Mouse (Mus musculus) stomach, embryonic 15.5 days (tissue): ENCODE measurements at regions not wholly inside any gene's neighbourhood (a gene's known extent, or its start where the extent isn't known, plus 50 kb on each side); places are given as distances from the start of the nearest gene placed in this dataset.
"Not testable (repeated sequence)": the region's sequence is repeated elsewhere in the genome, so short reads cannot be mapped to it uniquely, and the experiment has no call there.

Source experiments
- ATAC-seq: fragments of 200-750 bp; cut with Nextera tagmentation; 2 replicates; pipeline ENCODE4 v1.8.0; 2017; ENCODE audit warnings: low read depth, moderate number of reproducible peaks, moderate TSS enrichment; ENCODE audit not compliant: insufficient read depth, low FRiP score
- H3K27ac ChIP-seq: fragments of 300-500 bp; sonication (generic); 2 replicates; pipeline ENCODE4 v1.5.1; 2015; ENCODE audit warnings: mild to moderate bottlenecking, inconsistent platforms
- H3K27me3 ChIP-seq: fragments of 300-500 bp; sonication (generic); replicated peaks from 2 replicates; pipeline ENCODE4 v1.6.1; 2015; ENCODE audit warnings: inconsistent platforms
- H3K36me3 ChIP-seq: fragments of 300-500 bp; sonication (generic); 2 replicates; pipeline ENCODE4 v1.6.1; 2015; ENCODE audit warnings: inconsistent platforms
- H3K4me1 ChIP-seq: fragments of 300-500 bp; sonication (generic); 2 replicates; pipeline ENCODE4 v1.6.1; 2015; ENCODE audit warnings: inconsistent platforms
- H3K4me2 ChIP-seq: fragments of 300-500 bp; sonication (generic); 2 replicates; pipeline ENCODE4 v1.6.1; 2015; ENCODE audit warnings: mild to moderate bottlenecking, inconsistent platforms
- H3K4me3 ChIP-seq: fragments of 300-500 bp; sonication (generic); replicated peaks from 2 replicates; pipeline ENCODE4 v1.5.1; 2015; ENCODE audit warnings: inconsistent platforms
- H3K9ac ChIP-seq: fragments of 300-500 bp; sonication (generic); 2 replicates; pipeline ENCODE4 v1.6.1; 2015; ENCODE audit warnings: inconsistent platforms
- H3K9me3 ChIP-seq: fragments of 300-500 bp; sonication (generic); 2 replicates; pipeline ENCODE4 v1.6.1; 2016; ENCODE audit warnings: inconsistent platforms
- WGBS: fragments of 180-500 bp; shearing (Covaris S2); methylation state at CpG from one replicate; pipeline ENCODE4 v1.1.7; 2015; 5-methylcytosine and 5-hydroxymethylcytosine counted together

DNA sequence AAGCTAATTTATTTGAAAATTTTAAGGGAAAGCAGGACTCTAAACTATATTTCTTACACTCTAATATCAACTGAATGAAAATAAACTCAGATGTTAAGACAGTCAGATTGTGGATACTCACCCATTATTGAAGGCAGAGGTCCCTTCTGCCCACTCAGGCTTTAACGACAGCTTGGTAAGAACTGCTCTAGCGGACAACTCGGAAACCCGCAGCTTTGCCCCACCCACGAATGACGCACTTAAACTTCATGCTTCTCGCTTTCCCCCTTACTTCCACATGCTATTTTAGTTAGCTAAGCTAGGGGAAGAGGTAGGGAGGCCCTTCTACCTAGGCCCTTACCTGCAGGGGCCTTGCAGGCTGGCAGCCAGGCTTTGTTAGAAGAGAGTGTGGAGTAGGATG, 50.8 kb upstream of the Elmo1 start:
- no peak overlapping the region for H3K4me3 ChIP-seq
- H3K9me3 ChIP-seq, result no peaks in the 10 kb centered on the region
- H3K4me1 ChIP-seq, result no peaks in the 10 kb centered on the region
- no peaks in the 10 kb centered on the region for H3K27me3 ChIP-seq
- 93% methylated on average over 7 of the region's 7 CpGs for WGBS
- H3K36me3 ChIP-seq, result no peaks in the 10 kb centered on the region
- no peak overlapping the region for H3K9ac ChIP-seq
- ATAC-seq, result no peak
- no peak overlapping the region for H3K27ac ChIP-seq
- no peak overlapping the region for H3K4me2 ChIP-seq

DNA sequence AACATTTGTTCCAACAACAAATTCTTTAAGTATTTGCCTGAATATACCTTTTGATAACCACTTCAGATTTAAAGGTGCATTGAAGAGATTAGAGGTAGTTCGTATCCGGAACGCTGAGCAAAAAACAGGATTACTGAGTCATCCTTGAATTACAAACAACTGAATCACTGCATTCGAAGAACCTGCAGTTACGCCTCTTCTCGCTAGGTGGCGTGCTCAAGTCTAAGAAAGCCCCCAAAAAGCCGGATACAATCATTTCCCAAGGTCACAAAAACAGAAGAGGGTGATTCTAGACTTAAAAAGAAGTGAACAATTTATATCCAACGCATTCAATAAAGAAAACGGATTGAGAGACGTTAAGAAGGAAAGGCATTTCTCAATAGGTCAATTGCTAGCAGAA, 51.9 kb upstream of the Elmo1 start:
- ATAC-seq, result no peak
- H3K9me3 ChIP-seq, result no peaks in the 10 kb centered on the region
- H3K4me1 ChIP-seq, result no peaks in the 10 kb centered on the region
- no peak overlapping the region for H3K4me3 ChIP-seq
- H3K27ac ChIP-seq, result no peak overlapping the region
- no peaks in the 10 kb centered on the region for H3K36me3 ChIP-seq
- 35% methylated on average over 11 of the region's 11 CpGs for WGBS
- no peak overlapping the region for H3K4me2 ChIP-seq
- no peaks in the 10 kb centered on the region for H3K27me3 ChIP-seq
- no peak overlapping the region for H3K9ac ChIP-seq

DNA sequence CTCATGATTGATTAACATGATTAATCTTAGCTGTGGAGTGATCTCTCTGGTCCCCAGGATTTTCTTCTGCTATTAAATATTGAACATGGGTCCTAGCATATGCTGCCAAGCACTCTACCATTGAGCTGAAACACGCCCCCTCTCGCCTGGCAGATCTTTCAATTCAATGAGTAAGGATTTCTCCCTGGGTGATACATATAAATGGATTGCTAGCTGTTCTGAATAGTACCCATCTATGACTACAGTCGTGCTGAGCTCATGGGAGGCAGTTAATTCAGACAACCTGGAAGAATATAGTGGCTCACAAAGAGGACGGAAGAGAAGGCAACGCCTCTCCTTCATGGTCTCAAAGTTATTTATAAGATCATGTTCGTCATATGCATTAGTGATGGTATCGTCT, 53.0 kb upstream of the Elmo1 start:
- Histone ChIP-seq H3K9me3 (no peaks in the 10 kb centered on the region), H3K36me3 (no peaks in the 10 kb centered on the region), H3K4me2 (no peak overlapping the region), H3K4me3 (no peak overlapping the region), H3K27me3 (no peaks in the 10 kb centered on the region), H3K27ac (no peak overlapping the region), H3K9ac (no peak overlapping the region), H3K4me1 (no peaks in the 10 kb centered on the region)
- WGBS, result 76% methylated on average over 7 of the region's 7 CpGs
- ATAC-seq, result no peak

DNA sequence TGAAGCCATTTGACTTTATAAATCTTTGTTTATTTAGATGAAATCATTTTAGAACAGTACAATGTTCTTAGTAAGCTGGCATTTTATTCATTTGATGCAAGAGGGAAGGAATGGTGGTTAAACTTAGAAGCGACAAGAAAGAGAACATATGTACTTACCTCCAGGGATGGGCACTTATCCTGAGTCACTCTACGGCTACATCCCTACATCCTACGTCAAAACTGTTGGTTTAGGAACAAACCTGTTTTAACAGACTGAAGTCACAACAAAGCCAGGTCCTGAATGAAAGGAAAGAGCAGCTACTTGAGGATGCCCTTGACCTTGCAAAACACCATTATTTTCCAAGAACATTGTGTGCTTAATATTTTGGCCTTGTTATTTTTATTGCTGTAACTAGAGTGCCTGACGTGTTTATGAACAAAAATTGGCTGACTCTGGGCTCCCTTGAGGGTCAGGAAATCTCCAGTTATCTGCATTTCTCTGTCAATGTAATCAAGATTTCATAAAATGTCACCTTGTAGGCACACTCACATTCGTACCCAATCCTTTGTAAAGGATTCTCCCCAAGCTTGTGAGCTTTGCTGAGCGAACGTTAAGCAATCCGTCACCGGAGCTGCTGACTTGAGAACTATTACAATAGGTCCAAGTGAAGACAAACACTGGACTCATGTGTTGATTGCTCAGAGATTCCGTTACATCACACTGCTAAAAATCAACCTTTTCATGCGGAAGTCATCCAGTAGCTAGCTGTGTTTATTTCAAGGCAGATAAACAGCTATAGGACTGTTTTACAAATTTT, 56.3 kb upstream of the Elmo1 start:
- no peaks in the 10 kb centered on the region for H3K36me3 ChIP-seq
- ATAC-seq, result no peak
- no peaks in the 10 kb centered on the region for H3K27me3 ChIP-seq
- H3K4me2 ChIP-seq, result no peak overlapping the region
- H3K4me3 ChIP-seq, result no peak overlapping the region
- H3K4me1 ChIP-seq, result no peaks in the 10 kb centered on the region
- WGBS, result 65% methylated on average over 11 of the region's 11 CpGs
- no peaks in the 10 kb centered on the region for H3K9me3 ChIP-seq
- no peak overlapping the region for H3K9ac ChIP-seq
- H3K27ac ChIP-seq, result no peak overlapping the region

DNA sequence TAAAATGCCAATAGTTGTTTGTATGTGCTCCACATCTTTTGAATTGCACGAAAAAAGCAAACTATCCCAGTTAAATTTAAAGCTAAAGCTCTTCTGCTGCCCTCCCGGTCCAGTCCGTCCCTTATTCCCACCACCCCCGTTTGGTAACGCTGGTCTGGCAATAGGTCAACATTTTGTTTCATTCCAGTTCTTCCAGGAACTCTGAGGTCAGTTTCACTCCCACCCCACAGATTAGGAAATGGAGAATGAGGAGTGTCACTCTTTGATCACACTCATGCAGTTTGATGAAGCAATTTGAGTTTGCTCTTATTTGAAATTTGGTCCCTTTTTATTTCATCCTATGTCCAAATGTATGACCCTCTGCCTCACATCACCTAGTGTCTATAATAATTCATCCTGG, 58.7 kb upstream of the Elmo1 start:
- no peaks in the 10 kb centered on the region for H3K27me3 ChIP-seq
- no peaks in the 10 kb centered on the region for H3K36me3 ChIP-seq
- H3K9ac ChIP-seq, result no peak overlapping the region
- WGBS, result 67% methylated on average over 5 of the region's 5 CpGs
- H3K4me3 ChIP-seq, result no peak overlapping the region
- H3K4me1 ChIP-seq, result no peaks in the 10 kb centered on the region
- no peaks in the 10 kb centered on the region for H3K9me3 ChIP-seq
- no peak overlapping the region for H3K27ac ChIP-seq
- ATAC-seq, result no peak
- H3K4me2 ChIP-seq, result no peak overlapping the region

DNA sequence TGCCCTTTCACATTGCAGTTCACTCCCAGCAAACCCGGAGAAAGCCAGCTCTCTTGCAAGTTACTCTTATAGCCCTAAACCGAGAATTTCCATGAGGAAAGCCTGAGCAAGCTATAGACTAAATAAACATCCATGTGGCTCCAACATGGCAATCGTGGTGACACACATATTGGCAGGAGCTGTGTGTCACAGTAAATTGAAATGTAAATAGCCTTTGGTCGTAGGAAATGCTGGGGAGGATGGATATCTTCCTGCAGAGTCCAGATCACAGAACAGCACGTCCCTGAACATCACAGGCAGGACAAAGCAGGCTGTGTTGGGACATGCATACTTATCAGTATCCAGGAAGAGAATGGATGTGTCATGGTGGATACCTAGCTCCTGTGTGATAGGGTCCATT, 59.3 kb upstream of the Elmo1 start:
- Histone ChIP-seq H3K36me3 (no peaks in the 10 kb centered on the region), H3K27ac (no peak overlapping the region), H3K4me2 (no peak overlapping the region), H3K9ac (no peak overlapping the region), H3K4me1 (no peaks in the 10 kb centered on the region), H3K9me3 (no peaks in the 10 kb centered on the region), H3K4me3 (no peak overlapping the region), H3K27me3 (no peaks in the 10 kb centered on the region)
- 44% methylated on average over 5 of the region's 5 CpGs for WGBS
- no peak for ATAC-seq

DNA sequence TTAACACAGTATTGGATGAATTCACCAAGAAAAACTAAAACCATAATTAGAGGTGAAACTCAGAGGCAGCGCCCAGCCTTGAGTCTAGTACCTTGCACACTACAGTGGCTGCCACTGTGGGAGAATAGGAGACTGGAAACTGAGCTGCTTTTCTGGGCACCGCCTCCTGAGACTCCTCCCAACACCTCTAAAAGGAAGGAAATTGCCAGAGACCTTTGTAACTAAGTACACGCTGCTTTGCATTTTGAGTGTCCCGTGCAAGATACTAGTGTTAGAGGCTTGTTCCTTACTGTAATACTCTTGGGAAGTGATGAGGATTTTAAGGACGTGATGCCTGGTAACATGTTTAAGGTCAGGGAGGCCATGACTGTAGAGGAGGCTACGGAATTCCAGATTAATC, 63.8 kb upstream of the Elmo1 start:
- H3K9me3 ChIP-seq, result no peaks in the 10 kb centered on the region
- H3K9ac ChIP-seq, result no peak overlapping the region
- no peak overlapping the region for H3K4me2 ChIP-seq
- H3K36me3 ChIP-seq, result no peaks in the 10 kb centered on the region
- no peak for ATAC-seq
- no peaks in the 10 kb centered on the region for H3K4me1 ChIP-seq
- no peaks in the 10 kb centered on the region for H3K27me3 ChIP-seq
- H3K4me3 ChIP-seq, result no peak overlapping the region
- 71% methylated on average over 6 of the region's 6 CpGs for WGBS
- no peak overlapping the region for H3K27ac ChIP-seq

DNA sequence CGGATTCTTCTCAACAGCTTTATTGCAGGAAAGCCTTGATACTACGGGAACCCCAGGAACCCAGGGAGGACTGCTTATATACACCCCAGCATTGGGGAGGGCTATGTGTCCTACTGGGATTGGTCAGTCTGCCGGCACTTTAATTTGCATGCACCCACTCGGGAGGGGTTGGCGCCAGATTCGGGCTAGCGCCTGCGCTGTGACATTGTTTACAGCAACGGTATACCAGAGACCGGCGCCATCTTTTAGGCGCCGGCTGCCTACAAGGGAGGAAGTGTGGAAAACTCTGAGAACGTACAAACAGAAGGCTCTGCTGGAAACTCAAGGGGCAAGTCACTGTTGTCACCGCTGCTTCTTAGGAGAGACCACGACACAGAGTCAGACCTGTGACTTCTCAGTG, 73.9 kb upstream of the Elmo1 start:
- H3K4me1 ChIP-seq, H3K27ac ChIP-seq, H3K36me3 ChIP-seq, H3K9me3 ChIP-seq, H3K4me3 ChIP-seq, H3K27me3 ChIP-seq, ATAC-seq, H3K4me2 ChIP-seq, H3K9ac ChIP-seq: not testable (repeated sequence)
- 94% methylated on average over 16 of the region's 16 CpGs for WGBS

- H3K36me3 ChIP-seq, result no peaks in the 10 kb centered on the region
- H3K27ac ChIP-seq, result no peak overlapping the region
- H3K4me3 ChIP-seq, result no peak overlapping the region
- H3K9ac ChIP-seq, result no peak overlapping the region
- H3K27me3 ChIP-seq, result no peaks in the 10 kb centered on the region
- ATAC-seq, result no peak
- H3K9me3 ChIP-seq, result no peaks in the 10 kb centered on the region
- 42% methylated on average over 3 of the region's 3 CpGs for WGBS
- no peaks in the 10 kb centered on the region for H3K4me1 ChIP-seq
- no peak overlapping the region for H3K4me2 ChIP-seq
These were observed 77.8 kb upstream of the Elmo1 start for GRCm38 (mm10) chr13:20012621-20013020.

- Histone ChIP-seq H3K36me3 (no peaks in the 10 kb centered on the region), H3K9me3 (no peaks in the 10 kb centered on the region), H3K27ac (no peak overlapping the region), H3K4me2 (no peak overlapping the region), H3K27me3 (no peaks in the 10 kb centered on the region), H3K9ac (no peak overlapping the region), H3K4me1 (no peaks in the 10 kb centered on the region), H3K4me3 (no peak overlapping the region)
- no peak for ATAC-seq
- WGBS, result 70% methylated on average over 1 of the region's 1 CpGs
These were observed 81.2 kb upstream of the Elmo1 start for GRCm38 (mm10) chr13:20009164-20009563.

GRCm38 (mm10) chr13:20007561-20007960, 82.8 kb upstream of the Elmo1 start:
- ATAC-seq, result no peak
- Histone ChIP-seq H3K4me1 (no peaks in the 10 kb centered on the region), H3K27me3 (no peaks in the 10 kb centered on the region), H3K9me3 (no peaks in the 10 kb centered on the region), H3K27ac (no peak overlapping the region), H3K36me3 (no peaks in the 10 kb centered on the region), H3K9ac (no peak overlapping the region), H3K4me2 (no peak overlapping the region), H3K4me3 (no peak overlapping the region)
- WGBS, result 83% methylated on average over 2 of the region's 2 CpGs

- no peak overlapping the region for H3K9ac ChIP-seq
- H3K9me3 ChIP-seq, result no peaks in the 10 kb centered on the region
- H3K4me3 ChIP-seq, result no peak overlapping the region
- no peaks in the 10 kb centered on the region for H3K27me3 ChIP-seq
- no peaks in the 10 kb centered on the region for H3K36me3 ChIP-seq
- H3K4me2 ChIP-seq, result no peak overlapping the region
- no peak for ATAC-seq
- no peaks in the 10 kb centered on the region for H3K4me1 ChIP-seq
- WGBS, result 72% methylated on average over 2 of the region's 2 CpGs
- H3K27ac ChIP-seq, result no peak overlapping the region
These were observed 92.8 kb upstream of the Elmo1 start for GRCm38 (mm10) chr13:19997606-19998005.

GRCm38 (mm10) chr13:19975621-19976020, 114.8 kb upstream of the Elmo1 start:
- Histone ChIP-seq H3K4me1 (no peaks in the 10 kb centered on the region), H3K9ac (no peak overlapping the region), H3K27me3 (no peaks in the 10 kb centered on the region), H3K4me3 (no peak overlapping the region), H3K4me2 (no peak overlapping the region), H3K36me3 (no peaks in the 10 kb centered on the region), H3K27ac (no peak overlapping the region), H3K9me3 (no peaks in the 10 kb centered on the region)
- no peak for ATAC-seq
